Mouse (Mus musculus) thymus, postnatal 4 days (tissue): ENCODE measurements around the gene Rpp25.

Experiments
- DNase-seq: peaks from one replicate; pipeline ENCODE4 v3.0.0; 2021

Gene Rpp25

DNA sequence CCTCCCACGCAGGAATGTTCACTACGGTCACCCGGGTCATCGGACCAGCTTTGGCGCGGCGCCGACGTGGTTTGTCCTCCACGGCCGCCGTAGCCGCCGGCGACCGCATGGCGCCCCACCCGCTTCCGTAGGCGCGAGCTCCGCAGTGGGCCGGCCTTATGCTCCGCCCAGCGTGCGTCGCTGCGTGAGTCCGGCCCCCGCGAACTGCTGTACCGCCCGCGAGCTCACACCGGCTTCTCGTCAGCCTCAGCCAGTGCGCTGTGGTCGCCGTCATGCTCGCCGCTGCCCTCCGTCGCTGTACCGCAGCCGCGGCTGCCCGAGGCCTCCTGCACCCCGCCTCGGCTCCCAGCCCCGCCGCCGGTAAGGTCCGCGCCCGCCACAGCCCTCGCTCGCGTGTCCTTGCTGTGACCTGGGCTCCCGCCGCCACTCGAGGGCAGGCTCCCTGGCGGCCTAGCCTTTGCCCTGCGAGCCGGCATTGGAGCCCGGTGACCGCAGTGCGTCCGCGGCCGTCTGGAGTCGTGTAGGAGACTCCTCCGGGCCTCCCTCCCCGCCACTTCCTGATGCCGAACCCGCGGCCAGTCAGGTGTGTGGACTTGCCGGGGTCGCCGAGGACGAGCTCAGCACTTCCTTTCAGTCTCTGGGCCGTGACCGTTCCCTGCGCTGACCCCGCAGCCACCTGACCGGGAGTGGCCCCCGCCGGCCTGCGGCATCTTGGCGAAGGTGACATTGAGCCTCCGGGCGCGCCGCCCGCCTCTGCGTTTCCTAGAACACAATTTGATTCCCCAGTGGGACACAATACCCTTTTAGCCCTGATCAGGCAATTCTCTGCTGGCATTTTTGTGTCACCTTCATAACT, 17.5 kb downstream of the Rpp25 start, which contains the start of gene Cox5a:
Gene Cox5a, plus strand, starts transcription at position 219 of the 856 bp plus-strand sequence.
- peak; percentile 93 for DNase-seq

- DNase-seq, result no peak
These were observed 18.5 kb downstream of the Rpp25 start for GRCm38 (mm10) chr9:57522114-57522860.

DNA sequence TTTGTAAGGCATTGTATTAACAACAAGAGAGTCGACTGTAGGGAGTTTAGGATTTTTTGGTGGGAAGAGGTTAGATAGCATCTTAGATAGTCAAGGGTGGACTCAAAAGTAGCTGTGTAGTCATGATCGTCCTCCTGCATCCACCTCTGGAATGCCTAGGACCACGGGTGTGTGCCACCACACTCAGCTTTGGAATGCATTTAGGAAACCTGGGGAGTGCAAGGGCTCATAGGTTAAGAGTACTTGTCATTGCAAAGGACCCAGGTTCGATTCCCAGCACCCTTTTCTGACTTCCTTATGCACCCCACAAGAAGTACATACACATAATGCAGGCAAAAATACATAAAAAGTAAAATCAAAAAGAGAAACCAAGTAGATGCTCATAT, 19.0 kb downstream of the Rpp25 start:
- no peak for DNase-seq

- no peak for DNase-seq
These were observed 19.9 kb downstream of the Rpp25 start for GRCm38 (mm10) chr9:57523754-57524153.

DNA sequence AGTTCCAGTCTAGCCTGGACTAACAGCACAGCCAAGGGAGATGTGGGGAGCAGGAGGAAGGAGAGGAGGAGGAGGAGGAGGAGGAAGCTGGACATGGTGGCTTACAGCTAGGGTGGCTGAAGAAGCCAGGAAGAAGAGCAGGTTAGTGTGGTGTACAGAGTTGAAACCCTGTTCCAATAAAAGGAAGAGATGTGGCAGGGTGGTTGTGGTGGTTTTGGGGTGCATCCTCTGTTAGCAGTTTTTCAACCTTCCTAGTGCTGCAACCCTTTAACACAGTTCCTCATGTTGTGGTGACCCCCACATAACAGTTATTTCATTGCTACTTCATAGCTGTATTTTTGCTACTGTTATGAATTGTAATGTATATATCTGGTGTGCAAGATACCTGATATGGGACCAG, 20.6 kb downstream of the Rpp25 start:
- no peak for DNase-seq

- DNase-seq, result no peak
These were observed 21.7 kb downstream of the Rpp25 start for GRCm38 (mm10) chr9:57525516-57525915.

GRCm38 (mm10) chr9:57526435-57526834, 22.6 kb downstream of the Rpp25 start:
- DNase-seq, result no peak

- DNase-seq, result no peak
These were observed 28.1 kb downstream of the Rpp25 start for GRCm38 (mm10) chr9:57531946-57532345.

GRCm38 (mm10) chr9:57536362-57536761, 32.5 kb downstream of the Rpp25 start:
- no peak for DNase-seq

DNA sequence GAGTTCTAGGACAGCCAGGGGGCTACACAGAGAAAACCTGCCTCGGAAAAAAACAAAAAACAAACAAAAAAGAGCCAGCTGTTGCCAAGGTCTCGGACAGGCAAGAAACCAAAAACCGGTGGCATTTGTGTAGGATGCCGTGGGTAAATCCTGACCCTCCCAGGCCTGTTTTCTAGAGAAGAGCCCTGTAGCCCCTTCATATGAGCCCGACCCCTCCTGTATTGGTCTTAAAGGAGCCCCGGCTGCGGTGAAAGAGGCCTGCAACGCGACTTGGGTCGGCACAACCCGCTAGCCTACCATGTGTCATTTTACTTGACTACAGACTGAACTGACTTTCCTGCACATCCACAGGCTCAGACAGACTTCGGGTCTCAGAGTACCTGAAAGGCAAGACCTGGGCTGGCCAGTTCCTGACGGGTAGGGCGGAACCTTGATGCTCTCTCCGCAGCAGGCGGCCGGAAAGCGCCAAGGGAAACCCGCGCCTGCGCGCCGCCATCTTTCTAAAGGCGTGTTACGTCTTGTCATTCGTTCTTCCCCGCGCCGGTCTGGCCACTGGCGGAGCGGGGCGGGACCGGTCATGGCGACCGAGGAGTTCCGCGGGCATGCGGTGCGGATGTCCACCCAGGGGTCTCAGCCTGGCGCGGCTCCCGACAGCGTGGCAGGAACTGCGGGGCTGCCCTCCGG, 33.4 kb downstream of the Rpp25 start, which contains the start of gene Fam219b:
Gene Fam219b, plus strand, starts transcription at position 485 of the 684 bp plus-strand sequence.
- peak; percentile 91 for DNase-seq

GRCm38 (mm10) chr9:57537728-57538181, 33.9 kb downstream of the Rpp25 start:
- DNase-seq, result no peak

DNA sequence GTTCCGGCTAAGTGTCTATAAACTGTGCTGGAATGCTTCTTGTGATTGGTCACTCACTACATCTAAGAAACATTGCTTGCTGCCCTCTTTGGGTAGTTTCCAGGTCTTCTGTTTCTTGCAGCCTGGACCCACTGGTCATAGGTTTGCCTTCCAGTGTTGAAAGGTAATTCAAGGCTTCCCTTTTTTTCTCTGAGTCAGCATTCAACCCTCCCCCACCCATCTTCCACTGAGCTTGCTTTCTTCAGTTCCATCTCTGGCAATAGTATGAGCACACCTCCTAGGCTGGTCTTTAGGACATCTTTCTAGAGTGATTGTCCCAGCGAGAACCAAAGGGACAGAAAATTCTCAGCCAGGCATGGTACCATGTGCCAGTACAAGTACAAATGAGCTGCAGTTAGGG, 35.7 kb downstream of the Rpp25 start:
- no peak for DNase-seq

- peak; percentile 51 for DNase-seq
These were observed 37.5 kb downstream of the Rpp25 start for GRCm38 (mm10) chr9:57541312-57541711.

DNA sequence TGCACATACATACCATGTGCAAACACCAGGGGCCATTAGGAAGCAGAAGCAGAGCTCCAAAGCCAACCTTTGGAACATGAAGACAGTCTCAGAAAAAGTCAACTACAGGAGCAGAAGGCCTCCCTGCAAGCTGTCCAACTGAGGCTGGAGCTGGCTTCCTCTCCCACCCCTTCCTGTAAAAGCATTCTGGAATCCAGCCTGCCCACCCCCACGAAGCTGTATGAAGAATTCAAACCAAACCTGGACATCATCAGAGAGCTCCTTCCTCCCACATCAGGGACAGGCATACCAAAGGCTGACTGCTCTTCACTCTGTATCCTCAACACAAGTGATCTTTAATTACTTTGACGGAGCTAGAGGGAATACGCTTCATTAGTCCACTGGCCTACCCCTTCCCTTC, 40.1 kb downstream of the Rpp25 start:
- no peak for DNase-seq

DNA sequence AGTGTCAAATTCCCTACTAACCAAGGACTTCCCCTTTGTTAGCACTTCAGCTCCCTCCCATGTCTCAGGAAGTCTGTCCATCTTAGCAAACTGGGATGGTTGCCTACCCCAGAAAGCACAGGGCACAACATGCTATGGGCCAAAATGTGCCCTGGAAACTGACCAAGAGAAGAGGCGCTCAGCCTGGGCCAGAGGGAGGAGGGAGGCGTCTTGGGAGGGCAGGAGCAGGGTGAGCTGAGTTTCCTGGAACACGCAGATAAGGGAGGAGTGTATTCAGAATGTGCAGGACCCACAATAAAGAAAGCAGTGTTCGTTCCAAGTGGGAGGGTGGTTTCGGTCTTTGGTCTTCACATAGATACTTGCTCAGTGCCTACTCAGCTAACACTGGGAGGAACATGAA, 43.5 kb downstream of the Rpp25 start:
- DNase-seq, result no peak

DNA sequence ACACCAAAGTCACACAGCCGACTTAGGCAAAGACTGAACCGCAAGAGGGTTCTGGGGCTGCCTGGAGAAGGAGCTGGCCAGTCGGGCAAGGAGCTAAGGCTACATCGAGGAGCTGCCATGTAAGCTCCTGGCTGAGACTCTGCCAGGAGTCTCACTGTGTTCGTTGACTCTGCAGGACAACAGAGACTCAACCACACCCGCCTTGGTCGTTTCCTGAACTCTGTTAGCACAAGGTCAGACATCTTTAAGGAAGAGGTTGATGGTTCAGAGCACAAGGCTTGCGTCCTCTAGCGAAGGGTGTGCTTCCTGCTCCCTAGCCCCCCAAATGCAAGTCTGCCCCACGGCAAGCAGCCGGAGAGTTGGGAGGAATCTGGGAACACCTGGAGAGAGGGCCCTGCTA, 44.0 kb downstream of the Rpp25 start:
- no peak for DNase-seq

GRCm38 (mm10) chr9:57549186-57549585, 45.4 kb downstream of the Rpp25 start:
- DNase-seq, result no peak

GRCm38 (mm10) chr9:57550126-57550862, 46.5 kb downstream of the Rpp25 start:
- DNase-seq, result no peak

DNA sequence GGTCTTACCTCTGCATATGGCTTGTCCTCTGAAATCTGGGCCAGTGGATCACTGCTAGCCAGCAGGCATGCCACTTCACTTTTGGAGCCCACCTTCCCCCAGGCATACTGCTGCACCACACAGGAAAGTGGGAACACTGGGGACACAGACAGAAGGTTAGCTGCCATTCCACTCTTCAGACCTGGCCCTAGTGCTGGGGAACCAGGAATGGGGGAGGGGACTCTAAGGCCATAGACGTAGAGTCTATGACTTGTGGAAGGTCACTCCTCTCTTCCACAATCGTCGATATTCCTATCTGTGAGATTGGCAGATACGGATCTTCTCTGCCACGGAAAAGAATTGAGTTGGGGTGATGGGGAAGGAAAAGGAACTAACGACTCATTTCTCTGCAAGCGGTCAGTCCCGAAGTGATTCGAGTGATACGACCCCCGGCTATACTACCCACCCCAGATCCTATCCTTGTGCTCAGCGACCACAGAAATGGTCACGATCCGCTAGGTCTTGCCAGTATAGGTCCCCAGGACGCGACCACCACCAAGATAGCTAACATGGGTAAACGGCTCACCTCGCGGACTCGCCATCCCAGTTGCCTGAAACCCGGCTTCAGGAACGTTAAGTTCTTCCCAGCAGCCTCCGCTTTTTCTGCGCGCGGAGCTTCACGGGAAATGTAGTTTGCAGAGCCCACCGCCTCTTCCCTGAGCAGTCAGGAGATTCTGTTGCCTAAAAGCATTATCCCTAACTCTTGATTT, 48.5 kb downstream of the Rpp25 start, which contains the start of gene Mpi:
Gene Mpi, minus strand, starts transcription at position 625 of the 749 bp plus-strand sequence.
- peak; percentile 76 for DNase-seq

GRCm38 (mm10) chr9:57553119-57553518, 49.3 kb downstream of the Rpp25 start:
- no peak for DNase-seq

DNA sequence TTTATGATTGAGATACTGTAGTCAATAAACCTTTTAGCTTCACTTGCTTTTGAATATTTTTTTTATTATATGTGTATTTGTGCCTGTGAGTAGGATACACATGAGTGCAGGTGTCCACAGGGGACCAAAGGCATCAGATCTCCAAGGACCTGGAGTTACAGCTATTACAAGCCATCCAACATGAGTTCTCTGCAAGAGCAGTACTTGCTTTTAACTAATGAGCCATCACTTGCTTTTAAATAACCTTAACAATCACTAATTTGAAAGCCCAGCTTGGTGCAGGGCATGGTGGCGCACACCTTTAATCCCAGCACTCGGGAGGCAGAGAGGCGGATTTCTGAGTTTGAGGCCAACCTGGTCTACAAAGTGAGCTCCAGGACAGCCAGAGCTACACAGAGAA, 50.9 kb downstream of the Rpp25 start:
- no peak for DNase-seq
